Mouse (Mus musculus): ENCODE results near the gene Cdc42ep5. TPM values are rescaled to one million over a fixed set of nuclear protein-coding genes. Genes with fewer than 3 reads are reported as not detected.

Gene Cdc42ep5
- total RNA-seq, 2 experiments from 2014 or later, result 35.5 to 48.5 TPM

- no peak for DNase-seq
These were observed 37.5 kb downstream of the Cdc42ep5 start for GRCm38 (mm10) chr7:4126992-4127785.

DNA sequence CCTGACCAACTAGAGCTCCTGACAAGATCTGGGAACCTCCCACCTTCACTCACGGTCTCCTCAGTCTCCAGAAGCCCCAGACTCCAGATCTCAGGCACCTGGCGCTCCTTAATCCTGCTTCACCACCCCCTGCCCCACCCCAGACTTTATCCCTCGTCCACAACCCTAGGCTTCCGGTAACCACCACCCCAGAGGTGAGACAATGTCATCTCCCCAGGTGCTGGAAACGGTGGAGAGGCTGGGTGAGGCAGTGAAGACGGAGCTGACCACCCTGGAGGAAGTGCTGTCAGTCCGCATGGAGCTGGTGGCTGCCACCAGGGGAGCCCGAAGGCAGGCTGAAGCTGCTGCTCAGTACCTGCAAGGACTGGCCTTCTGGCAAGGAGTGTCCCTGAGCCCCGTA is 39.4 kb downstream of the Cdc42ep5 start:
- DNase-seq, result no peak

DNA sequence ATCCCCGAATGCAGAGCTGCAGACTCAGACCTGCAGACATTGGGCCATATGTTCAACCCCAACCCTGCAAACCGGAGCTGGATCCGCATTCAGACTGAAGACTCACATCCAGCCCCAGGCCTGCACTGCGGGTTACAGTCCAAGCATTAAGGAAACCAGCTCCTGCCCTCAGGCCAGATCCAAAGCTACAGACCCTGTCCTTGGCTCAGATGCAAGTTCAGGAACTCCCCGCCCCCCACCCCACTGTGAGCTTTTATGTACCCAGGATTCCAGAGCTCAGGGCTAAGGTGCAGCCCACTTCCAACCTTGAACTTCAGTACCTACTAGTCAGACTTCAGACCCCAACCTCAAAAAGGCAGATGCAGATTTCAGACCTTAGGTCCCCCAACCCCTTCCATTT is 39.8 kb downstream of the Cdc42ep5 start:
- no peak for DNase-seq

GRCm38 (mm10) chr7:4124315-4124759 is 40.3 kb downstream of the Cdc42ep5 start:
- DNase-seq, result peak in 1 of 2 experiments; percentile 22

- peak; percentile 50 to 57 for DNase-seq
These were observed 40.9 kb downstream of the Cdc42ep5 start for GRCm38 (mm10) chr7:4123732-4124131.

DNA sequence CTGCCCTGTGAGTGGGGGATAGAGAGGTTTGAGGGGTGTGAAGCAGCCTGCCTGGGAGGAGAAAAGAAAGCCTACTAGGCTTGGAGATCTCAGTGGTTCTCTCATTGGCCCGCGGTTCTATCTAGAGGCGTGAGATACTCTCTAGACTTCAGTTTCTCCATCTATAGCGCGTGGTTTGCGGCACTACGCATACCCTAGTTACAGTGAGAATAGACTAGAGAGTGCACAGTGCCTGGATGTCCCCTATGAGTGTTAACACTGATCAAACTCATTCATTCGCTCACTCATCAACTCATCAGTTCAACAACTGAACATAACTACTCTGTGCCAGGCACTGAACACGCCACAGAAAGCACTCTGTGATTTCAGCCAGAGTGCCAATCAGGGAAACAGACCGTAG is 41.9 kb downstream of the Cdc42ep5 start:
- no peak for DNase-seq

DNA sequence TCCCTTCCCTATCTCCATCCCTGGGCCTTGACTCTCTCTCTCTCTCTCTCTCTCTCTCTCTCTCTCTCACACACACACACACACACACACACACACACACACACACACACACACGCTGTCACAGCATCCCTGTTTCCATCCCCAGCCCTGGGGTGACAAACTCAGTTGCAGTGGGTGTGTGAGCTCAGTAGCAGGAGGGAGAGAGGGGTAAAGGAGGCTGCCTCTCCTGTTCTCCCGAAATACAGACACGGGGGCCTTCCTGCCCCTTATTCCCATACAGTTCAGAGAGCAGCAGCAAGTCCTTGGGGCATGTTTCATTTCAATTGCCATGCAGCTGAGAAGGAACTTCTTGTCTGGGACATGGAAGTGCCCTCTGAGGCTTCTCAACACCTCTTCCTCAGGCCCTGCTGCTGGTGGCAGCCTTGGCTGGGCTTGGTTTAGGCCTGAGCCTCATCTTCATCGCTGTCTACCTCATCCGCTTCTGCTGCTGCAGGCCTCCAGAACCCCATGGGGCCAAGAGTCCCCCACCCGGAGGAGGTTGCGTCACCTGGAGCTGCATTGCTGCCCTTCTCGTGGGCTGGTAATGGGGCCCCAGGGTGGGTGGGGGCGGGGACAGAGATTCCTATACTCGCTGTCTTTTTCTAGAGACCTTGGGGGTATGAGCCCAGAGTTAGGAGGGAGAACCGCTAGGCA is 42.4 kb downstream of the Cdc42ep5 start:
- DNase-seq, result no peak

GRCm38 (mm10) chr7:4119976-4120921 is 44.4 kb downstream of the Cdc42ep5 start:
- DNase-seq, result no peak

DNA sequence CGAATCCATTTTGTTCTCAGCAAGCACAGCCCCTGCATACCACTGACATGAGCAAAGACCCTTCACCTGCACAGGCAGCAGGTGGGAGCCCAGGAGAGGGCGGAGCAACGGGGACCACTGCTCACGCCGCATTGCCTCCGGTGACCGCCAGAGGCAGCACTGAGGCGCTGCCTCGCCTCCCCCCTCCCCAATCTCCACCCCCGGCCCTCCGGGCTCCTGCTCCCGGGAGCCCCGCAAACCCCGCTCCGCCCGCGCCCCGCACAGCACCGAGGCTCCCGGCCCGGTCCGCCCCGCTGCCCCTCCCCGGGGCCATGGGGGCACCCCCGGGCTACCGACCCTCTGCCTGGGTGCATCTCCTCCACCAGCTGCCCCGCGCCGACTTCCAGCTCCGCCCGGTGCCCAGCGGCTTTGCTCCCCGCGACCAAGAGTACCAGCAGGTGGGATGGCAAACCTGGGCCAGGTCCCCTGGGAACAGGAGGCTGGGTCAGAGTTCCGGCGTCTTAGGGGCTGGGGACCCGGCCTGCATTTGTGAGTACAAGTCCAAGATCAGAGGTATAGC is 45.2 kb downstream of the Cdc42ep5 start, which contains the start of gene Ttyh1:
Gene Ttyh1 (plus strand): TSS at position 65 of the 559 bp plus-strand sequence.
- DNase-seq, result peak in 1 of 2 experiments; percentile 6

DNA sequence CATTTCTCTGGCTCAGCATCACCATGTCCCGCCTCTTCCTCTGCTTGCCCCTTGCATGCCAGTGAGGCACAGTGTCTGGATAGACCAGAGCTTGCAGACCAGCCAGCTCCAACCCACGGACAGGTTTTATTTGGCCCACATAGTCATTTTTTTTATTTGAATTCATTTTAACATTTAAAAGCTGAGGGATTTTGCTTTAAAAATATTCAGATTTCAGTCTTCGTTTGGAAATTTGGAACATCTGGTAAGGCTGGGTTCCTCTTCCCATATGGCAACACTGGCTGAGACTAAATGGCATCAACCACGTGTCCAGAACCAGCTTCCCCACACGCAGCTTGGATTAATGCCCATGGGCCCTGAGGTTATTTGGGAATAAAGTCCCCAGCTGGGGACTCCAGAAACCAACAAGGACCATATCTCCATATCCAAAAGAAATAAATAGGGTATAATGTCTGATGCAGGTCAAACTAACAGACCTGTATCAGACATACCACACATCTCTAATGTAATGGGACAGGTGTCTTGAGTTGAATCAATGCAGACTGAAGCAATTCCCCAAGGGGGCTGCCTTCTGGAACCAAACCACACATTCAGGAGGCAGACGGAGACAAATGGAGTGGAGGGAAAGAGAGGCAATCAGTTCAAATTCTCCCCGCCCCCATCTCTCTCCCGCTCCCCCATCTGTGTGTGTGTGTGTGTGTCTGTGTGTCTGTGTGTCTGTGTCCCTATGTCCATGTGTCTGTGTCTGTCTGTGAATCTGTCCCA is 47.4 kb downstream of the Cdc42ep5 start:
- no peak for DNase-seq

- no peak for DNase-seq
These were observed 52.9 kb downstream of the Cdc42ep5 start for GRCm38 (mm10) chr7:4111766-4112165.

- DNase-seq, result no peak
These were observed 61.2 kb downstream of the Cdc42ep5 start for GRCm38 (mm10) chr7:4103411-4103810.

Other genes starting within 250 kb of the Cdc42ep5 start
- gene Lilra6, start 249.4 kb downstream of the Cdc42ep5 start, total RNA-seq (2021), result under 1 TPM; 0.56 to 0.70 TPM
- 1 to 10 TPM; 2.2 to 2.4 TPM for gene Lair1, start 101.7 kb downstream of the Cdc42ep5 start, total RNA-seq (2021)
- gene Ttyh1, start 45.5 kb downstream of the Cdc42ep5 start, total RNA-seq (2021), result 1 to 10 TPM; 1.9 to 3.5 TPM
- gene Leng8, start 27.8 kb downstream of the Cdc42ep5 start, total RNA-seq (2021), result 10 to 100 TPM; 70.0 to 88.7 TPM
- gene Leng9, start 14.5 kb downstream of the Cdc42ep5 start, total RNA-seq (2021), result 10 to 100 TPM; 11.4 to 17.6 TPM
- gene Lilra5, start 72.9 kb upstream of the Cdc42ep5 start, total RNA-seq (2021), result 1 to 10 TPM; 1.9 to 2.5 TPM
- not detected for gene Ncr1, start 172.9 kb upstream of the Cdc42ep5 start, total RNA-seq (2021)
- under 1 TPM in 1 of 2 experiments, not detected in 1; 0.20 TPM for gene Gp6, start 232.9 kb upstream of the Cdc42ep5 start, total RNA-seq (2021)